ENCODE assay signal across 33 mouse cellular contexts in the genomic region with DNA sequence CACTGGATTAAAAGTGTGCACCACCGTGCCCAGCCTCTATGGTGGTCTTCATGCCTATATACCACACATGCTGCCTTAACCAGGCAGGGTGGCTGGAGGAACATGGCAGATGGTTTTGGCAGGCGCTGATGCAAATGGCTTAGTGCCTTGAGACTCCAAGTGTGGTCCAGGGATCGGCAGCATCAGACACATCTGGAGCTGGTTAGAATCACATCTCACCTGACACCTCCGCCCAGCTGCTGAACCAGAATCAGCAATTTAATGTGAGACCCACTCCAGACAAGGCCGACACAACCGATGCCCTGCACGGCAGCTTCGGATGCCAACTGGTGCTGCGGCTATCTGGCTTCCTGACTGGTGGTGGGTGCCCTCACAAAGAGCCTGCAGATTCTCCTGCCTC. TPM values are rescaled to one million over a fixed set of nuclear protein-coding genes. Genes with fewer than 3 reads are reported as not detected.
"Had no signal": no experiment of that assay in that cellular context is flagged by ENCODE, and none has a peak within 500 bp of the region (broad histone marks: within the 10 kb centered on the region; RNA-seq: fewer than 3 reads in every experiment).

No protein-coding gene starts in this region.

- H3K9ac ChIP-seq: heart, embryonic 13.5 days; heart, embryonic 15.5 days; hindbrain, embryonic 13.5 days; hindbrain, embryonic 15.5 days; intestine, embryonic 15.5 days; kidney, embryonic 15.5 days; limb, embryonic 13.5 days; limb, embryonic 15.5 days; liver, embryonic 12.5 days; liver, embryonic 14.5 days had no signal

- H3K9me3 ChIP-seq: heart, embryonic 13.5 days; heart, embryonic 15.5 days; hindbrain, embryonic 13.5 days; hindbrain, embryonic 15.5 days; intestine, embryonic 15.5 days; kidney, embryonic 15.5 days; limb, embryonic 13.5 days; limb, embryonic 15.5 days; liver, embryonic 12.5 days had no signal

- H3K4me2 ChIP-seq: heart, embryonic 11.5 days; heart, embryonic 13.5 days; heart, embryonic 15.5 days; hindbrain, embryonic 13.5 days; hindbrain, embryonic 15.5 days; intestine, embryonic 15.5 days; kidney, embryonic 15.5 days; limb, embryonic 13.5 days; limb, embryonic 15.5 days; liver, embryonic 12.5 days had no signal

- DNase-seq: gastrocnemius, adult 2 months; gastrocnemius, postnatal 10 days; gastrocnemius, postnatal 25 days; heart, adult 18-20 months; heart, postnatal 14 days; heart, postnatal 36 days; kidney, adult 18-20 months; kidney, adult 8-10 months; kidney, postnatal 14 days; kidney, postnatal 36 days; layer of hippocampus, adult 9-11 months; layer of hippocampus, postnatal 36 days; left cerebral cortex, postnatal 4 days had no signal

- H3K36me3 ChIP-seq: heart, embryonic 13.5 days; heart, embryonic 15.5 days; hindbrain, embryonic 15.5 days; intestine, embryonic 15.5 days; kidney, embryonic 15.5 days; limb, embryonic 13.5 days; limb, embryonic 15.5 days; liver, embryonic 12.5 days had no signal

- H3K27ac ChIP-seq: gastrocnemius, adult 2 months; heart, embryonic 13.5 days; heart, embryonic 15.5 days; hindbrain, embryonic 13.5 days; hindbrain, embryonic 15.5 days; hindbrain, postnatal 0 days; intestine, embryonic 15.5 days; kidney, embryonic 15.5 days; kidney, postnatal 0 days; limb, embryonic 13.5 days; limb, embryonic 15.5 days; liver, embryonic 12.5 days; liver, embryonic 14.5 days had no signal

- H3K4me1 ChIP-seq: heart, embryonic 13.5 days; heart, embryonic 15.5 days; intestine, embryonic 15.5 days; kidney, embryonic 15.5 days; liver, embryonic 12.5 days had no signal

- H3K27me3 ChIP-seq: hindbrain, embryonic 15.5 days; intestine, embryonic 15.5 days had no signal

- ATAC-seq: hindbrain, postnatal 0 days; inflammation-experienced regulatory T-cells, adult 6 months; intestine, embryonic 15.5 days; intestine, postnatal 0 days; liver, embryonic 12.5 days had no signal

- H3K4me3 ChIP-seq: gastrocnemius, adult 2 months; heart, embryonic 13.5 days; heart, embryonic 15.5 days; hindbrain, embryonic 13.5 days; hindbrain, embryonic 15.5 days; intestine, embryonic 15.5 days; kidney, embryonic 15.5 days; limb, embryonic 13.5 days; limb, embryonic 15.5 days; liver, embryonic 12.5 days had no signal

RNA-seq across cellular contexts. Expression of gene Kcnk15, which starts 12.6 kb away (rescaled TPM):
- polyA plus RNA-seq: heart, embryonic 11.5 days; heart, embryonic 13.5 days; heart, embryonic 15.5 days; heart, postnatal 0 days; hindbrain, embryonic 11.5 days; hindbrain, embryonic 13.5 days; inflammation-experienced regulatory T-cells, adult 6 months; intestine, embryonic 15.5 days; intestine, postnatal 0 days; kidney, embryonic 15.5 days; kidney, postnatal 0 days; large intestine, adult 2 months; limb, embryonic 13.5 days; limb, embryonic 15.5 days; liver, adult 2 months; liver, embryonic 12.5 days; liver, embryonic 14.5 days; liver, embryonic 16.5 days had no signal

RNA-seq across cellular contexts. Expression of gene Ccn5, which starts 45.4 kb away (rescaled TPM):
- polyA plus RNA-seq: inflammation-experienced regulatory T-cells, adult 6 months; intestine, postnatal 0 days had no signal

RNA-seq across cellular contexts. Expression of gene Rims4, which starts 52.4 kb away (rescaled TPM):
- polyA plus RNA-seq: inflammation-experienced regulatory T-cells, adult 6 months had no signal
